Mouse (Mus musculus): ENCODE data around the gene Sh3pxd2b. TPM values are rescaled to one million over a fixed set of nuclear protein-coding genes. Genes with fewer than 3 reads are reported as not detected.

Gene Sh3pxd2b
- total RNA-seq, 2 experiments from 2014 or later = 15.1 to 16.8 TPM

DNA sequence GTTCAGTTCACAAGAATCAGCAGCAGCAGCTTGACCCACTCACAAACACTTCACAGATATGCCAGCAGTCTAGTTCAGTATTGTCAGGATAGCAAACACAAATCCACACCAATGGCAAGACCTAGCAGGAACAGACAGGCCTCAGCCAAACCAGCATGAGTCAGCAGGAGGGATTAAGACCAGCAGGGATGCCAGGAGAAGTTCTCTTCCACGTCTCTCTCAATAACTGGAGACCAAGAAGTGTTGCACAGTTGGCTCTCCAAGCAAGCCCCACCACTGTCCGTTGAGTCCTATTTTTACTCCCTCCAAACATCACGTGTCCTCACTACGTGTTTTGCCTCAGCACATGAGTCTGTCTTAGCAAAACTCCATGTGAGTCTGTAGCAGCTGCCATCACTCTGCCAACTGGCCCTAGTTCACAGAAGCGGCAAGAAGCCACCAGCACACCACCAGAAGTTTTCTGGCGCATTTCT lies 11.1 kb upstream of the Sh3pxd2b start:
- intact Hi-C loops (cut with DNase I; ENCODE audit: low total_unique reads) = loop anchor here (10.0 kb wide), 1 partner anchor 258 kb away; no protein-coding TSS in a partner anchor
- no peak for DNase-seq

DNA sequence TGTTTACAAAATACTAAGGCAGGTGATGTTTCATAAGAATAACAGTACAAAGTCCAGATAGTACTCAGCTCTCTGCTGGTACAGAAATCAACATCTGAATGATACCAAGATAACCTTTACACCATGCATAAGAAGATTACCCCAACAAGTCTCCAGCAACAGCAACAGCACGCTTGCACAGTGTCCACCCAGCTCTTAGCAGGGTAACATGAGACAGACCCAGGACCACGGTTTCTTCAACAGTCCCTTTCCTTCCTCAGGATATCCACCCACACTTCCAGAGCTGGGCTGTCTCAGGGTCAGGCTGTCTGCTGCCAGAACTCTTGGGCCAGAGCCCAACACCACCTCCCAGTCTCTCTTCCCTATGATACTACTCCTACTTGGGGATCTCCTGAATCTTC lies 8.5 kb upstream of the Sh3pxd2b start:
- peak; percentile 42 for DNase-seq
- intact Hi-C loops (cut with DNase I; ENCODE audit: low total_unique reads) = loop anchor here (10.0 kb wide), 1 partner anchor 256 kb away; no protein-coding TSS in a partner anchor

DNA sequence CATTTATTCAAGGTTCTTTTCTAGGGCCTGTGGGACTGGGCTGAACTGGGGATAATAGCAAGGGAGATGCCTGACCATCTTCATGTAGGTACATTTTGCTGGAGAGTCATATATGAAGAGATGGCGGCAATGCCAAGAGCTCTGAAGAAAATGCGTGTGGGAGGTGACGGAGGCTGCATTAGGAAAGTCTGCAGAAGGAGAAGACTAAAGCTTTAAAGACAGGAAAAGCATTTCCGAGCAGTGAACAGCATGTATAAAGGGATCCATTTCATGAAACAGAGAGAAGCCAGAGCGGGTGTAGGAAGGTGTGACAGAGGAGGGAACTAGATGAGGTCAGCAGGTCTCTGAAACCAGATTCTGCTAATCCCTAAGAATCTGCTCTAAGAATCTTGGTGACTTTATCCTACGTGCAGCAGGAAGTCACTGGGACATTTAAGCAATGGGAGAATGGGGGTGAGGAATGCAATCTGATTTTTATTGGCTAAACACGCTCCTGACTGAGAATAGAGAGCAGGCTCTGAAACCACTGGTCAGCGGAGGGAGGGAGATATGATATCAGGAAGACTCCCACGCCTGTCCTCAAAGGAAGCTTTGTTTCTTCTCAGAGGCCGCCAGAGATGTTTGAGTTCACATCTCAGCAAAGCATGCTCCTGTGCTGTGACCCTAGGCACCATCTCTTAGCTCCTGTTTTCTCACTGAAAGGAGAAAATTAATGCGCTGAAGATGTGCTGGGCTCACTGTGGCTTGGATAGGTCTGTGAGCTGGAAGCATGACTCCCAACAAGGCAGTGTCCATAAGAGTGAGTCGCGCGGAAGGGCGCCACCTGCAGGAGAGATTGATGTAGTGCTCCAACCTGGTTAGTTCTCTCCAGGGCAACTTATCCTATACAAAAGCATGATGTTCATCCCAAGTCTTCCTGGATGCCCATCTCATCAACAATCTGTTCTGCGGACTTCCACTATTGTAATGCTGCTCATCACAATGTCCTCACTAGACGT lies 6.8 kb upstream of the Sh3pxd2b start:
- DNase-seq = peak; percentile 52
- intact Hi-C loops (cut with DNase I; ENCODE audit: low total_unique reads) = loop anchor here (10.0 kb wide), 1 partner anchor 104 kb away; no protein-coding TSS in a partner anchor

DNA sequence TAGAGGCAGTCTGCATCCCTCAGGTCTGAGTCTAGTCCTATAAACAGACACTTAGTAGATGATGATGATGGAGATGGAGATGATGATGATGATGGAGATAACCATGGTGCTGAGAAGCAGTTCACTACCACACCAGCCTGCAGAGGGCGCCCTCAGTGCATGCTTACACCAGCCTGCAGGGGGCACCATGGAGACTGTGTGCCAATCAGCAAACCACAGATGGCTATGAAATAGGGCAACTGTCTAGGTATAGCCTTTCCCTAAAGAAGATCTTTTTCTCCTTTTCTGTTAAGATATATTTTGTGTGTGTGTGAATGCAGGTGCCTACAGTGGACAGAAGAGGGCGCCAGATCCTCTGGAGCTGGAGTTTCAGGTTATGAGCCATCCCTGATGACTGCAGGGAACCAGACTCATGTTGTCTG lies 4.8 kb upstream of the Sh3pxd2b start:
- peak; percentile 27 for DNase-seq
- intact Hi-C loops (cut with DNase I; ENCODE audit: low total_unique reads) = loop anchor here (10.0 kb wide), 1 partner anchor 102 kb away; no protein-coding TSS in a partner anchor

DNA sequence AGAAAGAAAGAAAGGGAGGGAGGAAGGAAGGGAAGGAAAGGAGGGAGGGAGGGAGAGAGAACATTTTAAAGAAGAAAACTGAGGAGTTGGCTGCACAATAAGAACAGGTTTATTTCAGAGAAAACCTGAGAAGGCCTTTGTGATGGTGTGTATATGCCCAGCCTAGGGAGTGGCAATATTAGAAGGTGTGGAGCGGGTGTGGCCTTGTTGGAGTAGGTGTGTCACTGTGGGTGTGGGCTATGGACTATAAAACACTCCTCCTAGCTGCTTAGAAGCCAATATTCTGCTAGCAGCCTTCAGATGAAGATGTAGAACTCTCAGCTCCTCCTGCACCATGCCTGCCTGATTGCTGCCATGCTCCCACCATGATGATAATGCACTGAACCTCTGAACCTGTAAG lies 4.3 kb upstream of the Sh3pxd2b start:
- DNase-seq = no peak
- intact Hi-C loops (cut with DNase I; ENCODE audit: low total_unique reads) = loop anchor here (10.0 kb wide), 1 partner anchor 101 kb away; no protein-coding TSS in a partner anchor

DNA sequence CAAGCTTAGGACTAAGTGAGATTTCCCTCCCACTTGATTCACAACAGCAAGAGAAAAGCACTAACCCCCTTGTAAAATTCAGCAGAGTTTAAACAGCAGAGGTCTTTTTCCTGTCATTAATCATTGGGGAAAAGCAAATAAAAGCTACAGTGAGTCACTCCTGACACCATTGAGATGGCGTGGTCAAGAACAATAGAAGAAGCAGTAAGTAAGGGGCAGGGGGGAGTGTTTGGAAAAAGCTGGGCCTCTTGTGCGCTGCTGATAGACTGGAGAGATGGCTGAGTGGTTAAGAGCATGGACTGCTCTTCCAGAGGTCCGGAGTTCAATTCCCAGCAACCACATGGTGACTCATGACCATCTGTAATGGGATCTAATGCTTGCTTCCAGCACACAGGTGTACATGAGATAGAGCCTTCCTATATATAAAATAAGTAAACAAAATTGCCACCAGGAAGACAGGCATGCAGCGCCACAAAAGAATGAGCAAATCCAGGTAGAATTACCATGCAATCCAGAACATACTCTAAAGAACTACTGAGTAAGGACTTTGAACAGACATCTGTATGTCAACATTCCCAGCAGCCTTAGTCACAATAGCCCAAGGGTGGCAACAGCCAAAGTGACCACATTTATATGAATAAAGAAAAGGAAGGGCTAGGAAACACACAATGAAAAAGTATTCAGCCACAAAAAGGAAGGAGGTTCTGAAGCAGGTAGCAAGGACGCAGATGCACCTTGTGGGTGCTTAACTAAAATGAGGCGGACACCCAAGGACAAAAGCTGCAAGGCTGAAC lies 1.9 kb upstream of the Sh3pxd2b start:
- intact Hi-C loops (cut with DNase I; ENCODE audit: low total_unique reads) = loop anchor here (5.0 to 10.0 kb wide), 2 partner anchors 52 to 99 kb away; no protein-coding TSS in a partner anchor
- no peak for DNase-seq

DNA sequence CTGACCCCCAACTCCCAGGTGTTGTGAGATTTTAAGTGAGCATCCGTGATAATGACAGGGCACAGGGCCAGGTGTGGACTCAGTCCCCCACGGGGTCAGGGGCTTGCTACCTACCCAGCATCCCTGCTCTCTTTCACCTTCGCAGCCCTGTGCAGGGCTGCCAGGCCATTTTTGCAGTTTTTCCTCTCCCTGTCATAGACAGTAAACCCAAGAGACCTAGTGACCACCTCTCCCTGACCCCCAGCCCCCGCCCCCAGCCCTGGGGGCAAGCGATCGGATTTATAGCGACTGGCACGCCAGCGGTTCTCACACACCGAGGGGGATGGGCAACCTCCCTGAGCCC lies 385 bp upstream of the Sh3pxd2b start:
- intact Hi-C loops (cut with DNase I; ENCODE audit: low total_unique reads) = loop anchor here (5.0 to 10.0 kb wide), 2 partner anchors 50 to 98 kb away; no protein-coding TSS in a partner anchor

DNA sequence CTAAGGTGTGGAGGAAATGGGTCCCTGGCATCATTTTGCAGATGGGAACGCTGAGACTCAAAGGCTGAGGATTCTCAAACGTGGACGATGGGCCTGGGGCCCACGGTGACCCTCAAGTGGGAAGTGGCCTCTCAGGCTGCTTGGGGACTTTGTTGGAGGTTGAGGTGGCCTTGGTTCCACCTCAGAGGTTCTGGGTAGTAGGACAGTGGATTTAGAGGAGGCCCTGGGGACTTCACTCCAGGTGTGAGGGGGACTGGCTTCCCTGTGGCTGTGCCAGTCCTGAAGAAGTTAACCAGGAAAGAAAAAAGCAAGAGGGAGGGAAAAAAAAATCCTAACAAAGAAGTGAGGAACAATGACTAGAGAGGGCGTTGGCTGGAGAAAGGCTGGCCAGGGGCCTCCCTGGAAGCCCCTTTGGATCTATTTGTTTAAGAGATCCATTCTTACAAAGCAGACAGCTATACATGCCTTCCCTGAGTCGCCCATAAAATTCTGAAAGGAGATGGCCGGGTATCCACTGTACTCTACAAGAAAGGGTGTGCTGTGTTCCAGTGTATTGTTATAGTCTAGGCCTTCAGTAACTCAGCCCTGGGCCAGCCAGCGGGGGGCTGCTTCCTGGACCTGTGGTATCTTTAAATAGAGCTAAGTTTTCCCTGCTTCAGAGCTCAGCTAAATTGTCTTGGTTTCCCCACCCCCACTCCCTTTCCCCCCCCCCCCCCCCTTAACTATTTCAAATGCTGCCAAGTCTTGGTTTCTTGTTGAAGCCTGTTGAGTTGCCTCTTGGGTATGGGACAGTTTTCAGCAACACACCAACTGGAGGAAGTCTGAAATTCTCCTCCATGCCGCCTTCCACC lies 1.0 kb downstream of the Sh3pxd2b start:
- no peak for DNase-seq
- intact Hi-C loops (cut with DNase I; ENCODE audit: low total_unique reads) = loop anchor here (5.0 to 10.0 kb wide), 2 partner anchors 49 to 96 kb away; no protein-coding TSS in a partner anchor

More for the DNA sequence above, 385 bp upstream of the Sh3pxd2b start:
- no peak for DNase-seq

DNA sequence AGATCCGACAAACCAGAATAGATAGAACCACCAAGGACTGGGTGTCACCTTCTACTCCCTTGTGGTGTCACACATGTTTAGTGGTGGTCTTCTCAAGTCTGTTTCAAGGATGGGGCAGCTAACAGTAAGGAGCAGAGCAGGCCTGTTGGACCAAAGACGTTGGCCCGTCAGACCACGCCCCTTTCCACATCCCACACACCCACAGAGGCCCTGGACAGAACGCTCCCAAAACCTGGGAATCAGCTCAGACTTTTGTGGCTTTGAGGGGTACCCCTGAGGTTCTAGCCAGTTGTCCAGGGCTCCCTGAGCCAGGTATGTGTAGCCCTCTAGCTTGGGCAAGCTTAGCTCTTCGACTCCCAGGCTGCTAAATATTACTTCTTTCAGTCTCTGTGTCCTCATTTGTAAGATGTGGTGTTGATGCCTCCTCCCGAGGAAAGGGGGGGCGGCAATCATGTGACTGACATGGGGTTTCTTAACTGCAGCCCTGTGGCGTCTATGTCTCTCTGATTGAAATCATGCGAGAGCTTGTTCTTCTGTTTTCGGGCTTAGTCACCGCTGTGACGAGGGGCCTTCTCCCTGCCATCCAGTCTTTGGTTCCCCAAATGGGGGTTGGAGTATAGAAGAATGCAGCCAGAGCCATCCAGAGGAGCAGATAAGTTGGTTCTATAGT lies 1.8 kb downstream of the Sh3pxd2b start:
- intact Hi-C loops (cut with DNase I; ENCODE audit: low total_unique reads) = loop anchor here (5.0 to 10.0 kb wide), 2 partner anchors 48 to 95 kb away; no protein-coding TSS in a partner anchor
- DNase-seq = peak; percentile 46

DNA sequence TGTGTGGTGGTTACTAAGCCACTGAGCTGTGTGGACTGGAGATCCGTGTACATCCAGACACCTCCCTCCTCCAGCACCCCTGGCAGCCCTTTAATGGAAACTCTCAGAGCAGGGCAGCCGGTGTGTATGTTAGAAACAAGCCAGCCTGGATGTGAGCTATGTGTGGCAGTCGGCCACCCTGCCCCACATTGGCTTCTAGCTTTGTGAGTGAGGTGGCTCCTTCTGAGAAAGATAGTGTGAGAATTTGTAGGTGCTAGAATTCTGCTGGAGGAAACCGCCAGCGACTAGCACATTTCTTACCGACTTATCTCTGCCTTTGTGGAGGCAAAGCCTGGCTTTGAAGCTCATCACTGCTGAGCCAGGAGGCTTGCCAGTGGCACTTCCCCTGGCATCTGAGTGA lies 5.3 kb downstream of the Sh3pxd2b start:
- intact Hi-C loops (cut with DNase I; ENCODE audit: low total_unique reads) = no loop called here

DNA sequence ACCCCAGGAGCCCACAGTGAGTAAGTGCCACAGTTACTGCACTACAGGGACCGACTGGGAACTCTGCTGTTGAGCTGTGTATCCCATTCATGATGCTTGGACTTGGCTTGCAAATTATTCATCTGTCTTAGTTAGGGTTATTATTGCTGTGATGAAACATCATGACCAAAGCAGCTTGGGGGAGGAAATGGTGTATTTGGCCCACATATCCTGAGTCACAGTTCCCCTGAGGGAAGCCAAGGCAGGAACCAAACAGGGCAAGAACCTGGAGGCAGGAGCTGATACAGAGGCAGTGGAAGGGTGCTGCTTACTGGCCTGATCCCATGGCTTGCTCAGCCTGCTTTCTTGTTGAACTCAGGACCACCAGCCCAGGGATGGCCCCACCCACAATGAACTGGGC lies 7.8 kb downstream of the Sh3pxd2b start:
- DNase-seq = no peak
- intact Hi-C loops (cut with DNase I; ENCODE audit: low total_unique reads) = no loop called here

More for the DNA sequence above, 5.3 kb downstream of the Sh3pxd2b start:
- DNase-seq = no peak

DNA sequence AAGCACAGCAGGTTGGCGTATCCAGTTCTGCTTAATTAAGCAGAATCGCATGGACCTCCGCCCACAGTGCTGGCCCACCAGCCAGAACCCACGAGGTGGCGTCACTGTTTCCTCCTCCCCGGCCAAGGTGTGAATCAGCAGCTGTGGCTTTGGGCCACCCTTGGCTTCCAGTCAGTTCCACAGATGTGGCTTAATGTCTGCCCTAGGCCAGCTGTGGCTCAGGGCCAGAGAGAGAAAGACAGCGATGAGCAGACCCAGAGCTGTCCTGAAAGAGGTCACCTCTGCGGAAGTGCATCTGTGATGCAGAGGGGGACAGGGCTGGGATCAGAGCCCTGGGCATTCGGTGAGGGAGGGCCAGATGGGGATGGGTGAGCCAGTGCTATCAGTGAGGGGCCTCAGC lies 10.1 kb downstream of the Sh3pxd2b start:
- intact Hi-C loops (cut with DNase I; ENCODE audit: low total_unique reads) = no loop called here
- DNase-seq = peak; percentile 94

DNA sequence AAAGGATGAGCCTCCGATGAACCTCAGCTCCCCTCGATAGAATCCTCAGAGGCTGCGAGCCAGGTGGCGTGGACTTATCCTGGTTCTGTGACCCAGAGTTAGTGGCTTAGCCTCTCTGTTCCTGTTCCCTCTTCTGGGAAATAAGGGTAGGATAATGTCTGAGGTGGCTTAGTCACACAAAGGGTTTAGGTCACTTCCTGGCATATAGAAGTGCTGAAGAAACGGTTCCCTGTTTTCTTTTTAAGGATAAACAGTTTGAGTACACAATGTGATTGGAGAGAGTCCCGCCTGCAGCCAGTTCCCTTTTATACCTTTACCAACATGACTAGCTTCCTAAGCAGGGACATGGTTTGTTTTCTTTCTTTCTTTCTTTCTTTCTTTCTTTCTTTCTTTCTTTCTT lies 10.8 kb downstream of the Sh3pxd2b start:
- no peak for DNase-seq
- intact Hi-C loops (cut with DNase I; ENCODE audit: low total_unique reads) = no loop called here

DNA sequence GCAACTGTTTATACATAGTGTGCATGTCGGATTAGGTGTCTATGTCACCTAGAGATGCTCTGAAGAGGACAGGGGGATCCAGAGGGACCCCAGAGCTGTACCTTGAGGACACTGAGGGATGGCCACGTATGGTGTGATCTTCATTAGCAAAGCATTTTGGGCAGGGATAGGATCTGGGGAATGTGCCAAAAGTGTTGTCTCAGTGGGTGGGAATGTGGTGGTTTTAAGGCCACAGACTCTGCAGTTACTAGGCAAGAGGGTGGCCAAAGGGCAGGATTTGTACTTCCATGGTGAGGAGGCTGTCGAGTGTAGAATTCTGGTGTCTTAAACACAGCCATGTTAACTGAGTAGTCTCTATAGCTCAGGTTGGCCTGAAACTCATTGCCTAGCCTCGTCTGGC lies 11.9 kb downstream of the Sh3pxd2b start:
- no peak for DNase-seq
- intact Hi-C loops (cut with DNase I; ENCODE audit: low total_unique reads) = no loop called here

DNA sequence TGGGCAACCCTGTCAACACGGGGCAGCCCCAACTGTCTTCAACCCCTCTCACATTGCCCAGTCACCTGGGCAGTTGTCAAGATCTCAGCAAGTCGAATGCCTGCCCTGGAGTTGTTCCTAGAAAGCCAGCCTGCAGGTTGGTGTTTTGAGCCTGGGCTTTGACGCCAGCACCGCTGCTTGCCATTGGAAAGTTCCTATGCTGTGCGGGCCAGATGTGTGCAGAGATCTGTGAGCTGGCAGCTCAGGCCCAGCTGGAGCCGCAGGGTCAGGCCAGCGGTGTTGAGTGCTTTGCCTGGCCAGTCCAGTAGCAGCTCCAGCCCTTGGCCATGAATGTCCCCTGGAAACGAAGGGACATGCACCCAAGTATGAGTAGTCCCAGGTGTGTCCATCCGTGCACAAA lies 14.2 kb downstream of the Sh3pxd2b start:
- intact Hi-C loops (cut with DNase I; ENCODE audit: low total_unique reads) = no loop called here
- no peak for DNase-seq

DNA sequence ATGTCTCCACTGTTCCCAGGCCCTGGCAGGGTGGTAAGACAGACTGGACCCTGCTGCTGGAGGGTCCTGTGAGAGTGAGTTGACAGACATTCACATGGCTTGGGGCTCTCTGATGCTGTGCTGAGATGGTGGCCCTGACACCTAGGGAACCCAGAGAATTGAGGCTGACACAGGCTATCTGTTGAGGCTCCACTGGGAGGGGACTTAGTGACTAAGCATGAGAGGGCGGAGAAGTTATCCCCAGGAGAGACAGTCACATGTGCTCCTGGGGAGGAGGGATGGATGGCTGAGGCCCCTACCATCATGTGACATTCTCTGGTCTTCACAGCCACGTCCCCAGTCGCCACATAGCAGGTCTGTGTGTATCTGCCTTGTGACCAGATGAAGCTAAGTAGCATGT lies 15.6 kb downstream of the Sh3pxd2b start:
- intact Hi-C loops (cut with DNase I; ENCODE audit: low total_unique reads) = no loop called here
- DNase-seq = no peak

DNA sequence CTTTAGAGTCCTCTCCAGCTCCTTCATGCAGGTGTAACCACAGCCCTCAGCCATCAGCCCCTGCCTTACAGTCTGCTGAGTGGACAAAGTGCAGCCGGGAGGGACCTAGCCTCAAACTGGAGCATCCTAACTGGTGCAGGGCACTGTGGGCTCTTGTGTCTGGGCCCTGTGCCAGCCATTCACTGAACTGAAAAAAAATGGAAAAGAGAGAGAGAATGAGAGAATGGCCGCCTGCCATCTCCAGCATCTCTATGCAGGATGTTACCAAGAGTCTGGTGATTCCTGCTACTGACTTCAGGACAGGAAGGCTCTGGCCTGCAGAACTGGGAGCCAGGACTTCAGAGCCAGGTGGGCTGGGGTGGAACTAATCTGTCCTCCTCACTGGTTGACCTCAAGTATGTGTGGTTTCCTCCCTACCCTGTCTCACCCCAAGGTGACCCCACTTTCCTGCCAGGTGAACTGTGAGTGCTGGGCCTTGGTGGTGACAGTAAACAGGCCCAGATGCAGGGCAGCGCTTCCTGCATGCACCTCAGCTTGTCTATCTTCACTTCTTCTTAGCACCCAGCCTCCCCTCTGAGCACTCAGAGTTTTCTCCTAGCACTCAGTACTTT lies 16.1 kb downstream of the Sh3pxd2b start:
- intact Hi-C loops (cut with DNase I; ENCODE audit: low total_unique reads) = no loop called here
- DNase-seq = peak; percentile 51

DNA sequence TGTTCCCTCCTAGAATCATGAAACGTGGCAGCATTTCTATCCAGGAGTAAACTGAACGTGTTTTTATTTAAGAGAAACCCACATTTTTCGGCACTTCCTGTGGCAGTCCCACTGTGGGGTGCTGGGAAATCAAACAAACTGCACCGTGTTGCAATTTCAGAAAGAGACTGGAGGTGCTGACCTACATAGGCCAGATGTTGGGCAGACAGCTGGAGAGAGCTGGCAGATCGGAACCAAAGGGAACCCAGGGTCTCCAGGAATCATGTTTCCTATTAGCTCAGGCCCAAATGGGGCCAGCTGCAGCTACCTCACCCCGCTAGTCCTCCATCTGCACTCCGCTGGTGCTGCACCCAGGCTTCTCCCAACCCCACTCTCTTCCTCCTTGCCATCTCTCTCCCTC lies 16.8 kb downstream of the Sh3pxd2b start:
- intact Hi-C loops (cut with DNase I; ENCODE audit: low total_unique reads) = no loop called here
- DNase-seq = peak; percentile 65

Measured in gastrocnemius, postnatal 14 days (tissue).